Mouse (Mus musculus) urinary bladder, postnatal 4 days (tissue): ENCODE results near the gene Glb1.
A peak's percentile ranks its signal among the peaks of the same experiment; 100 is the strongest.

Experiments used
- DNase-seq, 2 experiments: peaks; one replicate each; pipeline ENCODE4 v3.0.0; 2021 to 2022; ENCODE audit warnings: low spot score in 2 of 2

Gene Glb1

GRCm38 (mm10) chr9:114442893-114443292 lies 42.0 kb downstream of the Glb1 start:
- DNase-seq = no peak

DNA sequence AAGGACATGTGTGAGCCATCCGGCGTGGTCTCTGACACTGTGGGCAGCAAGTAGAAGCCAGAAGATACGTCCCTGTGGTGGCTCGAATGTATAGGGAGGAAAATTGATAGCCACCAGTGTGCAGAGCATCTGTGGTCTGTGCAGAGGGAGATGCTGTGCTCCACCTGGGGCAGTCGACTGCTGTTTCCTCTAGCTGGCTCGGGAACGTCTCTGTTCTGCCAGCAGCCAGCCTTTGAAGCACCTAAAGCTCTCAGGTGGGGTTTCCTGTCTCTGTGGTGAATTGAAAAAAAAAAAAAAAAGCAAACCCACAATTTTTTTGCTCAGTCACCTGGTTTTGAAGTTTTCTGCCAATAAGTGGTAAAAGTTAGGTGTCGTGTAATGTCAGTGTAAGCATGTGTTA lies 42.5 kb downstream of the Glb1 start:
- DNase-seq = no peak

- no peak for DNase-seq
These were observed 46.0 kb downstream of the Glb1 start for GRCm38 (mm10) chr9:114446887-114447286.

GRCm38 (mm10) chr9:114448700-114449099 lies 47.8 kb downstream of the Glb1 start:
- no peak for DNase-seq

DNA sequence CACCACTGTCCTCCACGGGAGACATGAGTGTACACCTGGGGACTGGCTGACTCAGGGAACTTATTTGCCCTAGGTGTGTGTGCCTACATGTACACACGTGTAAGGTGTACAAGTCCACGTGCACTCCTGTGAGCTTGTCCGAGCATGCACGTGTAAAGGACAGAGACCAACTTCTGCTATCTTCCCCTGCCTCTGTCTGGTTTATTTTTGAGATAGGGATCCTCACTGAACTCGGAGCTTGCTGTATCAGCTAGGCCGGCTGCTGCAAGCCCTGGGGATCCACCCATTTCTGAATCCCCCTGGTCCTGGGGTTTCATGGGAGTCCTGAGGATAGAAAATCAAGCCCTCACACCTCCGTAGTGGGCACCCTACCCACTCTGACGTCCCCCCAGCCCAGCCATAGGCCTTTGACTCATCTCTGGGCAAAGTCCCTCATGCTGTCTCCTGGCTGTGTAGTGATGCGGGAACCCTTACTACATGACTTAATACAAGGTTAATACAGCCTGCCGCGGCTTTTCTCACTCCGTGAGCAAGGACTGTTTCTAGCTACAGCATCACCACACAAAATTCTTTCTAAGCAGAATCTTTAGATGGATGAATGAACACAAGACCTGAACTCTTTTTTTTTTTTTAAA lies 48.4 kb downstream of the Glb1 start:
- no peak for DNase-seq

- no peak for DNase-seq
These were observed 50.7 kb downstream of the Glb1 start for GRCm38 (mm10) chr9:114451615-114452014.

DNA sequence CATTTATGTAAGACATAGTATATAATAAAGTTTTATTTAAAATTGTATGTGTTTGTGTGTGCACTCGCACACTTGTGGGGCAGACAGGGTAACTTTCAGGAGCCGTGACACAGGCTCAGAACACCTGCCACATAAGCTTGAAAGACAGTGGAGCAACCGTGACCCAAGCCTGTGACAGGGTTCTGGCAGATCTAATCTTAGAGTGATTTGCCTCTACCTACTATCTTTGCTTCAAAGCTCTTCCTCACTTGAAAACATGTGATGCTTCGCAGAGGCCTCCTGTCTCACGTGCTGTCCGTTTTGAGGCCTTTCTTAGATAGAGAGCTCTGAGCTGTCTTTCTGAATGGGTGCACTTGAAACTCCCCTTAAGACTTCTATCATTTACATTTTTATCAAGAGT lies 51.5 kb downstream of the Glb1 start:
- no peak for DNase-seq

DNA sequence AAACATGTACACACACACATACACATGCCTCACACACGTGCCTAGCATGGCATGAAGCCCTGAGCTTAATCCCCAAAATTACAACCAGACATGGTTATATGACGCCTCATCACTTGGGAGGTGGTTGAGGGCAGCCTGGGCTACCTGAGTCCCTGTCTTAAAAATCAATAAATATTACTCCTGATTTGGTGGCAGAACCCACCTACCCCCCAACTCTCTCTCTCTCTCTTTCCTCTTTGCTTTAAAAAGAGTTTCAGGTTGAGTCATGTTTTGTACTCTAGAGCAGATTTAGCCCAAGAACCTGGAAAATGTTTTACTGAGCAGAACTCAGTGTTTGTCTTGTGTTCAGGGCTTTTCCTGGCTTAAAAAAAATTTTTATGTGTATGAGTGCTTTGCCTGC lies 54.5 kb downstream of the Glb1 start:
- no peak for DNase-seq

- no peak for DNase-seq
These were observed 57.6 kb downstream of the Glb1 start for GRCm38 (mm10) chr9:114458436-114458835.

DNA sequence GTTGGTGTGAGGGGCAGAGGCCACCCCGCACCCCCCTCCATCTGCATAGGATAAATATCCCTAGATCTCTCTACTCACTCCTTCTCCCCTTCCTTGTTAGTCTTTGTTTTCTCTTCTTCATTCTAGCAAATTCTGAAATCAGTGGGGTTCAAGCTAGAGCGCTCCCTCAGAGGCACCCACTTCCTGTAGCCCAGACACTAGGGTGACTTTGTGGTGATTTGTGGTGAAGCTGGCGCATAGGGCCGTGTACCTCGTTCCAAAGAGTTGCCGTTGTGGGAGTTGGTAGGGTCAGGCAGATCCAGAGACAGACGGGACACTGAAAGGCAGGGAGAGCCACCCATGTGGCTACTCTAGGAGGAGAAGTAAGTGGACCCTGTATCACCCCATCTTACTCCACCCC lies 61.7 kb downstream of the Glb1 start:
- no peak for DNase-seq

DNA sequence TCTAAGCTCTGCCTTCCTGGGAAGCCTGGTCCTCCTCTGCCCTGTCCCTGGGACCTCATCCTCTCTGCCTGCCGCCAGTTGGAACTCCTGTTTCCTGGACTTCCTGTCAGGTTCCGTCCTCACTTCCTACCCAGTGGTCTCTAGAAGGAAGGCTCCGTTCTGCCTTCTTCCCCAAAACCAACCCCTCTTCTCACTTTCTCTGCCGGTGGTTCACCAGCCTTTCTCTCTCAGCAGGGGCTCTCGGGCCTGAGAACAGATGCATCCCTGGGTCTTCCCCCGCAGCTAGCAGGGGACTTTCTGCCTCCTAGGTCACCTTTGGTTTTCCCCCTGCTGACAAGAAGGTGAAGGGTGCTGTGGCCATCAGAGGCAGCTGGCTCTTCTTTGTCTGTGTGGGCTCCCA lies 64.6 kb downstream of the Glb1 start:
- DNase-seq = no peak

GRCm38 (mm10) chr9:114466871-114467270 lies 66.0 kb downstream of the Glb1 start:
- DNase-seq = no peak

GRCm38 (mm10) chr9:114468217-114468616 lies 67.3 kb downstream of the Glb1 start:
- DNase-seq = no peak

GRCm38 (mm10) chr9:114468701-114469100 lies 67.8 kb downstream of the Glb1 start:
- DNase-seq = no peak

GRCm38 (mm10) chr9:114471892-114472291 lies 71.0 kb downstream of the Glb1 start:
- DNase-seq = no peak

DNA sequence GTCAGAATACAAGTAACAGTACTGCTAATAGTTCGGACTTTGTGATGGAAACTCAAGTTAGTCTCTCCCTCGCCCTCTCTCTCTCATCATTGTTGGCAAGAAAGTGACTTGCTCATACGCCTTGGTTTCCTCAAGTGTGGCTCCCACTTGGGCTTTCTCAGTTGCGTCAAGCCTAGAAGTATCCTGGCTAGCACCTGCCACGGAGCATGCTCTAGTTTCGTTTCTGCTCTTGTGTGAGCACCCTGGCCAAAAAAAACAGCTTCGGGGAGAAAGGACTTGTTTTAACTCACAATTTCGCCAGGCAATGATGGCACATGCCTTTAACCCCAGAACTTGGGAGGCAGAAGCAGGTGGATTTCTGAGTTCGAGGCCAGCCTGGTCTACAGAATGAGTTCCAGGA lies 76.1 kb downstream of the Glb1 start:
- DNase-seq = no peak

DNA sequence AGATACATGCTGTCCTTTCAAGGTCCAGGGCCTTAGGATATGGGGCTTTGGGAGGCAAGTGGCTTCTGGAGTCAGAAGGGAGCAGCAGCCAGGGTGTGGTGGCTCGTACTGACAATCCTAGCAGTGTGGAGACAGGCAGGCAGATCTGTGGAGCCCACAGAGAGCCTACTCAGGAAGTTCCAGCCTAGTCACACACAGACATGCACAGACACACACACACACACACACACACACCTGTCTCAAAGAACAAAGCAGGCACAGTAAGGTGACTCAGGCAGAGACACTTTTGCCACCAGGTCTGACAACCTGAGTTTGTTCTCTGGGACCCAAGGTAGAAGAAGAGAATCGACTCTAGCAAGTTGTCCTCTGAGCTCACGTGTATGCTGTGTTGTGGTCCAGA lies 80.1 kb downstream of the Glb1 start:
- DNase-seq = no peak

- DNase-seq = no peak
These were observed 83.9 kb downstream of the Glb1 start for GRCm38 (mm10) chr9:114484771-114485170.

DNA sequence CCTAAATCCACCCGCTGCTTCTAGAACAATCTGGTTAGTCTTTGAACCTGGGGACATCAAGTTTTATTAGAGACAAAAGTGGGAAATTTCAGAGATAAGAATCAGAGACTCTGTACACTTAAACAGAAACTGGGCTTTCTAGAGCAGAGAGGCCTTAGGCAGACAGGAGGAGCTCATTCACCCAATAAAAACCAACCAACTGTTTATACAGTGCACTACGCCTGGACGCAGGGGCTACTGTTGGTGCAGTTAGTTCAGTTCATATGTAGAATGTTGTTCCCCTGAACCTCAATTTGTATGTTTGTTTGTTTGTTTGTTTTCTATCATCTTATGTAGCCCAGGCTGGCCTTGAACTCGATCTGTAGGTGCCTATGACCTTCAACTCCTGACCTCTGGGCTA lies 85.9 kb downstream of the Glb1 start:
- no peak for DNase-seq

GRCm38 (mm10) chr9:114487481-114488258 lies 86.8 kb downstream of the Glb1 start:
- DNase-seq = no peak

DNA sequence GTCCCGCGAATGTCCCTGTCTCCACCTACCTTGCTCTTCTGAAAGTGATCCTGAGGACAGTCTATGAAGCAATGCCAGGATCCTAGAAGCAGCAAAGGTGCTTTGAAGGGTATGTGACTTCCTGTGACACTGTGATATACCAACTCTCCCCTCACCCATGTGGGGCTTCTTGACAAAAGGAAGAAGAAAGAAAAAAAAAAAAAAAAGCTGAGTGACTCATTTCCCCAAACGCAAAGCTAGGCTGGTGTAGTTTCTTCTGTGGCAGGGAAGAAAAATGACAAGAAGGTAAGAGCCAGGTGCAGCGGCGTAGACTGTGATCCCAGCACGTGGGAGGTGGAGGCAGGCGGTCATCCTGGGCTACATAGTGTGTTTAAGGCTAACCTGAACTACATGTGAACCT lies 95.6 kb downstream of the Glb1 start:
- no peak for DNase-seq

- peak; percentile 66 to 91 for DNase-seq
These were observed 97.3 kb downstream of the Glb1 start for GRCm38 (mm10) chr9:114498218-114498617.

- DNase-seq = no peak
These were observed 99.1 kb downstream of the Glb1 start for GRCm38 (mm10) chr9:114499783-114500515.
